Mouse (Mus musculus) adrenal gland, adult 8-10 months (tissue): Measurements from ENCODE around the gene Dlg2. TPM values are rescaled to one million over a fixed set of nuclear protein-coding genes. Genes with fewer than 3 reads are reported as not detected.

Experiments used
- DNase-seq: peaks from one replicate; pipeline ENCODE4 v3.0.0; 2022
- total RNA-seq, 4 experiments: library from RNA; stranded (reverse); gene quantifications; 2 replicates each; pipeline ENCODE4 v1.2.4; 2022

Gene Dlg2
- total RNA-seq, 4 experiments from 2014 or later, result 134 to 175 (median 151) TPM

DNA sequence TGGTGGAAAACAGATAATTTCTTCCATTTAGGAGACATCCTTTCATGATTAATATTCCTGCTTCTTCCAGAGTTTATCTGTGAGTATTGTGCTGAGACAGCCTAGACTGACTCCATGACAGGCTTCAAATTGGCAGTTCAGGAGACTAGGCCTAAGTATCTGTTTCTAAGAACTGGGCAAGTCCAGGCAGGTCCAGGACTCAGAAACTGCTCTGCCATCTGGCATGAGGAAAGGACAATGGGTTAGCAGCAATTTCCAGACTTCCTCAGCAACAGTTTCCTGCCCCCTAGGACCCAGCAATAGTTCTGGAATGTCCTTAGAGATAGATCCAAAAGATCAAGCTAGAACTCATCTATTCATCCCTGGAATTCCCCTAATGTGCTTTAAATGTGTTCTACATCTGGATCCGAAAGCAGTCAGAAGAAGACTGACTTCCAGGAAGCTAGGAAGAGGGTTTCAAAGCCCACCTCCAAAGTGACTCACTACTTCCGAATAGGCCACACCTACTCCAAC, 64.4 kb downstream of the Dlg2 start:
- no peak for DNase-seq

DNA sequence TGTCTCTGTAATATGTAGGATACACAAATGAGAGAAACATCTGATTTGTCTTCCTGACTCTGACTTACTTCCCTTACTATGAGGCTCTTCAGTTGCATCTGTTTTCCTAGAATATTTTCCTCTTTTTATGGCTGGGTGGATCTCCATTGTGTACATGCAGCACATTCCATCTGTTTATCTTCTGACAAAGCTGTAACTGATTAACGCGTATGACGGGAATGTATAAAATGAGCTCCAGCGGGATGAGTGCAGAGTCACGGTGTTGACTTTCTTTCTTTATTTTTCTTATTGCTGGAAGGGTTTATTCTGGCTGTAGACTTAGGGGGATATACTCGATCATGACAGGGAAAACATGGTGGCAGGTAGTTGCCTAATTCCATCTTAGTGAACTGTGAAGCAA, 76.9 kb downstream of the Dlg2 start:
- no peak for DNase-seq

DNA sequence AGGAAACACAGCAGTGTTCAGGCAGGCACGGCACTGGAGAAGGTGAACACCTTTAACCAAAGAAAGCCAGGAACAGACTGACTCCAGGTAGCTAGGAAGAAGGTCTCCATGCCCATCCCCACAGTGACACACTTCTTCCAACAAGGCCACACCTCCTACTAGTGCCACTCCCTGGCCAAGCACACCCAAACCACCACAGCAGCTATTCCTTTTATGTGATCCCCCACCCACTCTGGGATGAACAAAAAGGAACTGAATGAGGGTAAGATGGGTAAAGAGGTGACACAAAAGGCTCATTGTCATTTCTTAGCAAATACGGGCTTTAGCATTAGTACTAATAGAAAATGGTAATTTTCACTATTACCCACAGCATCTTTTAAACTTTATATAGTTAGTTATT, 77.9 kb downstream of the Dlg2 start:
- no peak for DNase-seq

DNA sequence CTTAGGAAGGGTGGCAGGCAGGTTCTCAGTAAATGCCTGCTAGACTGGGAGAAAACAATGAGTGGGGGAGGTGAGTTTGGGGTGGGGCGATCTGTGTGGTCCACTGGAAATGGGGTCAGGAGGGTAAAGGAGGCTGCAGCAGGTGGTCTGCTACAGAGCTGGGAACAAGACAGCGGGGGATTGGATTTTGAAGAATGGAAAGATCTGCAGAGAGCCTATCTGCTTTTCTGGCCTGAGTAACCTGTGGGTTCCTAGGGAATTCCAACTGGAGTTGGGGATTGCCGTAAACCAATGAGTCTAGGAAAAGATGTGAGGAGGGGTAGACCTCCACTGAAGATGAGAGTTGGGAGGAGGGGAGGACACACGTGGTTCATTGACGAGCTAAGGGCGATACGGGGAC, 92.7 kb downstream of the Dlg2 start:
- DNase-seq, result no peak

DNA sequence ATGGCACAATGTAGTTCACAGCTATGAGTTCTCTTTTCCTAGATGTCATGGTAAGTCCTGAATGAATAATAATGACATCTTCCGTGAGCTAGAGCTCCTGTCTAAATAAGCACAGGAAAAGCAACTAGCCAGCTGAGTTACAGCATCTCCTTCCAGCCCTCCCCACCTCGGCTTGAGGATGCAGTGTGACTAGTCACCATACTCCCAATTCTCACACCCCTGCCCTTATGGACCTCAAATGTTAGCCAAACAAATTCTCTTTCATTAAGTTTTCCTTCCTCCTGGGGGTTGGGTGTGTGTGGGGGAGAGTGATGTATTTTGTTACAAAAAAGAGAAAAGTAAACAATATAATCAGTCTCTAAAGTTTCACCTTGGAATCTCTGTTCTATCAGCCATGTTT, 111.3 kb downstream of the Dlg2 start:
- DNase-seq, result no peak

DNA sequence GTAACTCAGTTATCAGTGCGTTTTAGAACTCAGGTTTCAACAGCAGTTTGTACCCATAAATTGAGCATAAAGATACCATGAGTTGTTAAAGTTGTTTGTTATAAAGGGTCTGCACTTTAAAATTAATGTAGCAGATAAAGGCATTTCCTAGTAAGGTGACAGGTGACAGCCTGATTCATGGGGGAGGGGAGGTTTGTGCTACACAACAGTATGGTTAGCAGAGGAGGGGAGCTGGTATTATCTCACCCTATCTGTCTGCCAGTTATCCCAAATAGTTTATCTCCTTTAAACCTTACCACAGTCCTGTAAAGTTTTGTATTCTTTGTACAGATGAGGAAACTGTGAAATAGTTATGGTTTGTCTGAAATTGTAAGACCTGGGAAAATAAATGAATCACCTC, 111.8 kb downstream of the Dlg2 start:
- no peak for DNase-seq

DNA sequence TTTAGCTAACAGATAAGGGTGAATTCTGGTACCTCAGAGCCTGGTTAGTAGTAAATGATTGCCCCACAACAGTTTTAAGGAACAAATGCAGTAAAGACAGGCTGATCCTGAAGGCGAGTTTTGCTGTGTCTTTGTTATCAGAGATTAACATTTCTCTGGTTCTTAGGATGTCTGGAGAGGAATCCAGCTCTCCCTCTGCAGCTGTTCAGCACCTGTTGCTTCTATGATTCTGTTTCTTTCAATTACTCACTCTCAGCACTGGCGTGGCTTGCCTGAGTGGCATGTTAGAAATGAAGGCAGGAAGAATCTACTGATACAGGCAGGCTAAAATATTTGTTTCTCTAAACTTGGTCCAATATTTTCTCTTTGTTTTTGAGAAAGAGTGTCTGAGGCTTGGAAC, 133.3 kb downstream of the Dlg2 start:
- DNase-seq, result no peak

DNA sequence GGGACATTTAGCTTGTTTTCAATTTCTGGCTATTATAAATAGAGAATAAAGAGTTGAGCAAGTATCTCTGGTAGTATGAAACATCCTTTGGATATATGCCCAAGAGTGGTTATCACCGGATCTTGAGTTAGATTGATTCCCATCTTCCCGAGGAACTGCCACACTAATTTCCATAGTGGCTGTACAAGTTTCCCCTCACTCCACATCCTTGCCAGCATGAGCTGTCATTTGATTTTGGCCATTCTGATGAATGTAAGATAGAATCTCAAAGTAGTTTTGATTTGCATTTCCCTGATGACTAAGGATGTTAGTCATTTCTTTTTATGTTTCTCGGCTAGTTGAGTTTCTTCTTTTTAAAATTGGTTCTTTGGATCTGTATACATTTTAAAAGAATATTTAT, 154.1 kb downstream of the Dlg2 start:
- no peak for DNase-seq

DNA sequence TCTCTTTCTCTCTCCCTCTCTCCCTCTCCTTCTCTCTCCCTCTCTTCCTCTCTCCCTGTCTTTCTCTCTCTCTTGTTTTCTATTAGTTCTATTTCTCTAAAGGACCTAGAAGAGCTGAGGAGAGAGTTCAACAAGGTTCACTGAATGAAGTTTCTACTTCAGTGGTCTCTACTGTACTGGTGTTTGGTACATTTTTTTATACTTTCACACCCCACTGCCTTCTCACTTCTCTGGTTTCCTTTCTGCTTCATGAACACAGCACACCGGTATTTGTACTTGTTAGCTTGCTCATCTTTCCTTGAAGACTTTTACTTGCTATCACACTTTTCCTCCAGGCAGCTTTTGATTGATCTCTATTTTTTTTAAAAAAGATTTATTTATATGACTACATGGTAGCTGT, 173.0 kb downstream of the Dlg2 start:
- DNase-seq, result no peak

DNA sequence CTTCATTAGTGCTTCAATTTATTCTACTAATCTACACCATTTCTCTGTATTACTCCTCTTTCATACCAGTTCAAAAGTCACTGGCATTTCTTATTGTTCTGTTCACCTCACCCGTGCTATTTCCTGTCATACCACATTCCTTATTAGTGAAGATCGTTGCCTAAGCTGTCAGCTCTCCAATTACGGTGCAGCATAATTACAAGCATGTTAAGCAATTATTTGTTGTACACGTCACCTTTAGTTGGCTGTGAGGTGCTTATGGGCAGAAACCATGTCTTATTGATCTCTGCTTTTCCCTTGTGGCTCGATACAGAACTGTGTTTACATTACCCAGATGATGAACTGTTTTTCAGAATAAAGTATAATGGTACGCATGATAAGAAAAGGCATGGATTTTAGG, 174.7 kb downstream of the Dlg2 start:
- no peak for DNase-seq

DNA sequence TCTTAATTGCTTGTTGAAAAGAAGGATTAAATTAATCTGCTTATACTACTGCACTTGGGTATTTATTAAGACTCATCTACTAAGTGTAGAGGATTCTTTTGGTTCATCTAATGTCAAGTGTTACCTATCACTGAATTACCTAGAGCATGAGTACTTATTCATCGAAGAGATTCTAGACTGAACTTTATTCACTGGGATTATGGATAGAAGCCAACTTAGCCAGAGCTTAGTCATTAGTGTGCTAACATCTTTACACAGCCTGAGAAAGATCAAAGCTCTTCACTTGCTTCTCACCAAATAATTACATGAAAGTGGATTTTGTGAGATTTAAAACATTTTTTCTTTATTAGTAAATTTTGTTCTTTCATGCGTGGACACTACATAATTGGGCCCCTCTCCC, 175.1 kb downstream of the Dlg2 start:
- no peak for DNase-seq

DNA sequence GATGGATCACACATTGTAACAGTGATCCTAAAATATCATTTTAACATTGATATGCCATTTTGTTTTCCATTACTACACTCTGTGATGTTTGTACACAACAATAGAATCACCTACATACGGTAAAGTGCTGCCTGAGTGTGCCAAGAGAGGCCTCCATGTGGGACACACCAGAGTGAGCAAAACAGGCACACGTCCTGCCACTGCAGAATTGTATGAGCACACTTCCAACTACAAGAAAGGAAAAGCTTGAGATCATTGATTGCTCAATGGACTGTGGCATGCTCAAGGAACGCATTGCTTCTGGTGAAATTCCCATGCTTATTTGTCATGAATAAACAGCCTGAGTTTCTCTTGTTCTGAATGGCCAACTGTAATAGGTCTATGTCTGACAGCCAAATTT, 182.1 kb downstream of the Dlg2 start:
- no peak for DNase-seq

DNA sequence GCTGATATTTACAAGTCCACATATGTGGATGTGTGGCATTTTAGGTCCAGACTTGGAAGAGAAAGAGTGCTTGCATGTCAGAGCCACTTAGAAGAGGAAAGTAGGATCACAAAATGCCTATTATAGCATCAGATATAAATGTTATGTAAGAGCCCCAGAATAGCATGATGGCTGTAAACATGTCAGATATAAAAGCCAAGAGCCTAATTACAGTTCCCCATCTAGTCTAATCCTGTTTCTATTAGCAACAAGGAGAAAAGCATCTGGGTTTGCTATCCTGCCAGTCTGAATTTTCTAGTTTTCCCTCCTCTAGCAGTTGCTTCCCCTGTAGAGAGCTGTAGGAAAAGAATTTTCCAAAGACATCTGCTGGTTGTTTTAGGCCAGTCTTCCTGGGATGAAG, 217.6 kb downstream of the Dlg2 start:
- DNase-seq, result no peak

DNA sequence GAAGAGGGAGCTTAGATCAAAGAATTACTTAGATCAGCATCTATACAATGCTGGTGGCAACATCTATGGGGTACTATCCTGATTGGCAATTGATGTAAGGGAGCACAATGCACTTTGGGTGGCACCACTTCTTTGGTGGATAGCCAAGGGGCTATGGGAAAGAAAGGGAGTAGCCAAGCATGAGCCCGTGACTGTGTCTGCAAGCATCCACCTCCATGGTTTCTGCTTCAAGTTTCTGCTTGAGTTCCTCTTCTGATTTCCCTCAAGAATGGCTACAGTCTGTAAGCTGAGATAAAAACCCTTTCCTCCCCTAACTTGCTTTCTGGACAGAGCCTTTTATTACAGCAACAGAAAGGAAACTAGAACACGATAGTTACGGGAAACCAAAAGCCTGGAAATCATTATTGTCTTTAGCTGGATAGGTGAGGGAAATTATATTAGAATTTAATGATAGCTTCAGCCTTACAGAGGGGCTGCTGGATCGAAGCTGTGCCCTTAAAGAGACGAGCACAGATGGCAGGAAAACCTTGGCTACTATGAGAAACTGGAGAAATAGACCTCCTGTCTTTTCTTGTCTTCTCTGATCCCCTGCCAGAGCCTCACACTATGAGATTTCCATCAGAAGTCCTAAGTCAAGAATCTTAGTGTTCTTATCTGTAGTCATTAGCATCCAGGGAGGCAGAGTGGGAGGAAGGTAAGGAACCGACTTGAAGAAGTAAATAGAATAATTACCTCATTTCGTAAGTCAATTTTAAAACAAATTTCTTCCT, 219.9 kb downstream of the Dlg2 start:
- no peak for DNase-seq

DNA sequence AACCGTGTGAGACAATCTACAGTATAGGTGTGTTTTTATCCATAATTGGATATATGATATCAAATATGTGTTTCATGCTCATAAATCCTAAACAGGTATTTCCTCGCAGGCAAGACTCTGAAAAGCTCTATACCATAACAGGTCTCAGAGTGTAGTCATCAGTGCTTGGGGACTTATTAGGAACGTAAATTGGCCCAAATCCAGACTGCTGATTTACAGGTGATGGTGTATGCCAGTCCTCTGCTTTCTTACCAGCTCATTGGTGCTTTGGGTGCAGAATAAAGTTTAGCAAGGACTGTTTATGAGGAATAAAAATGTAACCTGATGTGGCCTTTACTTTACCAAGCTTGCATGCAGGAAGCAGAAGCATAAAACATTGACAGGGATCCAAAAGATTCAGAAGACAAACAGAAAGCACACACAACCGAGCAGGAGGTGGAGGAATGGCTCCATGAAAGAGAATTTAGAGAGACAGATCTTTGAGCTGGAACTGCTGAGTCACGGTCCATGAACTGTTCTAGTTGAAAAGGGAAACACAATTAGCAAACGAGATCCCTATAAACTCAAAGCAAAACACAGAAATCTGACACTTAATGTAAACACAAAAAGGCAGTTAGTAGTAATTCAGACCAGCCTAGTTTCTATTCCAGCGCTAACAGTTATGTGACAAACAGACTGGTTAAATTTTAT, 226.8 kb downstream of the Dlg2 start:
- DNase-seq, result no peak

DNA sequence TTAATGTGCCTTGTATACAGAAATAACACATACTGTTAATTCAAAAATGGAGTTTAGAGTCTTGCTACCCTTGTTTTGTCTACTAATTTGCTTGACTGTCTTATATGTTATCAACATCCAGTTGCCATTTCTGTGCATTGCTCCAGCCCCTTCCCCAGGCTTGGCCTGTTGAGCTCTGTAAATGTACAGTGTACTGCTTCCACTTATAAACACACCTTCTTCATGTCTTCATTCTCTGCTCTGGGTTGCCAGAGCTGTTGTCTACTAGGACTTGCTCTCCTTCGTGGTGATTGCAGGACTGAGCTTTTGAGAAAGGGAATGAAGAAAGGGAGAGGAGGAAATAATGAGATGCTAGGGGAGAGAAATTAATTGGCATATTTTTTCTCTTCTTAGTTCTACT, 227.5 kb downstream of the Dlg2 start:
- DNase-seq, result no peak

DNA sequence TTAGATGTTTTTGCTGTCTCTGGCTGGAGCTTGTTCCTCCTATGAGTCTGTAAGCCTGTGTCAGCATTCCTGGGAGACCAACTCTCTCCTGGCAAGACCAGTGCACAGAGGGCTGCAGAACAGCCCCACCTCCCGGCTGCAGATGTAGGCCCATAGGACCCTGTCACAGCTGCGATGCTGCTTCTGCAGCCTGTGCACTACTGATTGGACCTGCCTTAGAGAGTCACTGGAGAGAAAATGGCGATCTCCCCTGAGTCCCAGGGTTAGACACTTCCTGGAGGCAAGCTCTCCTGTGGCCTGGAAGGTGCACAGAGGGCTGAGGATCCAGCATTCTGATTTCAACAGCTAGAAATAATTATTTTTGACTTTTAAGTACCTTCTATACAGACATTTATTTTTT, 257.6 kb downstream of the Dlg2 start:
- DNase-seq, result no peak

DNA sequence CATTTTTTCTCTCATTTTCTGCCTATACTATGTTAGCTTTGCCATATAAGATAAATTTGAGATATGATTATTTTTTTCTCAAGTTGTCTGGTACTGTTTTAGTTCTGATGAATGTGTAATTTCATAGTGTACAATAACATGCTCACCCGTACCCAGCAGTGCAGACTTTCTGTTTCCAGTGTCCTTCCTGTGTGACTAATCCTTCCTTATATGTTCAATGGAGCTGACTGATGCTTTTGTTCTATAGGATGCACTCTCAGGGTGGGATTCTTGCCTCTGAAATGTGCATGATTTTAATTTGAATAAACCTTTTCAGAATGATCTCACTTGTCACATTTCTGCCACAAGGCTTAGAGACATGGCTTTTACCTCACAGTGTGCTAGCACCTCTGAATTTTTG, 259.9 kb downstream of the Dlg2 start:
- no peak for DNase-seq

DNA sequence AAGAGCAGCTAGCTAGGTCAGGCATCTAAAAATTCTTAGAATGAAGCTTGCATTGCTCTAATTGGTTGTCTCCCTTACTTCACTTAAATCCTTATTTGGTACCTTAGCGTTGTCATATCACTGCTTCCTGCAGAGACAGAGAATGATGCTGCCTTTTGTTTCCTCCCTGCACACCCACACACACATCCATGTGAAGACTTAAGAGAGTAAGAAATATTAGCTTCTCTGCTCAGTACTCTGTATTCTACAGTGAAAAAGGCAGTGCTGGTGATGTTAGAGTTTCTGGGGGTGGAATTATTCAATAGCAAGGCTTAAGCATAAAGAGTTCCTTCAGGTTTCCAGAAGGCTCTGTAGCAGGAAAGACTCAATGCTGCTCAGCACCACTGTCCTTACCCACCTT, 272.2 kb downstream of the Dlg2 start:
- DNase-seq, result no peak

DNA sequence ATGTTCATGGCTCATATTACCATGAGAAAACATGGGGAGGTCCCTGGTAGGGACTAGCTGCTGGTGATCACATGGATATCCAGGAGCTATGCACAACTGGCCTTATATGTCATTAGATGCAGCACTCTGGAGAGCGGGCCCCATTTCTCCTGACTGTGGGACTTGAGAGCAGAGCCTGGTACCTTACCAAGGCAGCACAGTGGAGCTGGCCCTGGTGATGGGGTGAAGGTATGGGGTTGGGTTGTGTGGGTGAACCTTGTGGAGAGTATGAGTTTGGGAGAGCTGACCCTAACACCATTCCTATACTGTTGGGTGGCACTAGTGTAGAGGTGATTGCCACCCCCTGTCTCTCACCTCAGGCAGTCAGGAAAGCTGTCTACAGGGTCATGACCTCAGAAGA, 311.5 kb downstream of the Dlg2 start:
- no peak for DNase-seq

DNA sequence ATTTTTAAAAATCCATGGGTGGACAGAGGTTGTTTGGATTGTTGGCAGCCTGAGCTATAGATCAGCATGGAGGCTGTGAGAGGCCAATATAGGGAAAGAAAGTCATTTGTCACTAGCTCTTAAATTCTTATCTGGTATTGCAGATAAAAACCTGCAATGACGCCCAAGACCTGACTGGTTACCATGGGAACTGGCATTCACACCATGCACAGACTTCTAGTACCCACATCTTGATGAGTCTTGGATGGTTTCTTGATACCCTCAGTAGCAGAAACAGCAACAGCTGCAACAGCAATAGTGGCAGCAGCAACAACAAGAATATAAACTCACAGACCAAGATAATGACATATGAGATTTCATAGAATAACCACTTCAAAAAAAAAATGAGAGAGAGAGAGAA, 315.1 kb downstream of the Dlg2 start:
- DNase-seq, result no peak

DNA sequence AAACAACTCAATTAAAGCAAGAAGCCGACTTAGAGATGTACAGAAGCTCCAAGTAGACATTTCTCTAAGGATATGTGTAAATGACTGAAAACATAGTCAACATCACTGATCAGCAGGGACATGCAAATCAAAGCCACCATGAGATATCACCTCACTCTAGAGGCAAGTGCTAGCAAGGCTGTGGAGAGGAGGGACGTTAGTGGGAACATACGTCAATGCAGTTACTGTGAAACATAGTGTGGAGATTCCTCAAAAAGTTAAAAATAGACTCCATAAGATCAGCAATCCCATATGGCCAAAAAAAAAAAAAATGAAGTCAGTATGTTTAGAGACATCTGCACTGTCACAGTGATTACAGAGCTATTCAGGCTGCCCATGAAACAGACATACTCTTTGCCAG, 349.2 kb downstream of the Dlg2 start:
- DNase-seq, result no peak

DNA sequence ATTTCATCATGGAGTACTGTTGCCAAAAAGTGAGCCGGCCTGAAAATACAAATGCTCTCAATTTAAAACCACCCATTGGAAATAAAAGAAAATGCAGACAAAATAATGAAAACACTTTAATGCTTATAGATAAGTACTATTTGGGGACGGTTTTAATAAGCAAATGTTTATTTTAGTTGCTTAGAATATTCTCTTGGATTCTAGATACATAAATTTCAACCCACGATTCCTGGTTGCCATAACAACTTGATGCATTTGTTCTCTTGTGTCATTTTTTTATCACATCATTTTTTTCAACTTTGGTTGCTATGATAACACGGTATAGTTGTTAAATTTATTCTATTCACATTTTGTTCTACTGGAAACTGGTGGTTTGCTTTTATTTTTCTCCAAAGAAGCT, 364.8 kb downstream of the Dlg2 start:
- no peak for DNase-seq
